Mouse (Mus musculus): ENCODE data around the gene Emc3.

Emc3 gene

DNA sequence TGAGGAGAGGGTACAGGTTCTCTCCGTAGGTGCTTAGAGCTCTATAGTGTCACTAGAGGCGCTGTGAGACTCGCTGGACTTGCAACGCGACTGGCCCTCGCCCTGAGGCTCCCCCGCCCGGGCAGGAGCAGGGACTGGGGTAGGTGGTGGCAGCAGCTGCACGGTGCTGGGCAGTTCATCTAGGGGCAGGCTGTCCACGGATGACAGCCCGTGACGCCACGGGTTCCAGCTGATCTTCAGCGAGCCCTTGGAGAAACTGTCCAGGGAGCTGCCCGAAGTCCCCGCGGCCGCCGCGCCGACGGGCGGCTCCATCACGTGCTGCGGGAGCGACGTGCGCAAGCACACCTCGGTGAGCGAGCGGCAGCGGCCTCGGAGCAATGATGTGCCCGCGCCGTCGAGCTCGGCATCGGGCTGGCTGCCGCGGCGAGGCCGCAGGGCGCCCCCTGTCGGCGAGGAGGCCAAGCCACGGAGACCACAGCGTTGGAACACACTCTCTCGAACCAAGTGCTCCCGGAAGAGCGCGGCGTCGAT, 37.1 kb downstream of the Emc3 start:
- peak; percentile 97 for DNase-seq

DNA sequence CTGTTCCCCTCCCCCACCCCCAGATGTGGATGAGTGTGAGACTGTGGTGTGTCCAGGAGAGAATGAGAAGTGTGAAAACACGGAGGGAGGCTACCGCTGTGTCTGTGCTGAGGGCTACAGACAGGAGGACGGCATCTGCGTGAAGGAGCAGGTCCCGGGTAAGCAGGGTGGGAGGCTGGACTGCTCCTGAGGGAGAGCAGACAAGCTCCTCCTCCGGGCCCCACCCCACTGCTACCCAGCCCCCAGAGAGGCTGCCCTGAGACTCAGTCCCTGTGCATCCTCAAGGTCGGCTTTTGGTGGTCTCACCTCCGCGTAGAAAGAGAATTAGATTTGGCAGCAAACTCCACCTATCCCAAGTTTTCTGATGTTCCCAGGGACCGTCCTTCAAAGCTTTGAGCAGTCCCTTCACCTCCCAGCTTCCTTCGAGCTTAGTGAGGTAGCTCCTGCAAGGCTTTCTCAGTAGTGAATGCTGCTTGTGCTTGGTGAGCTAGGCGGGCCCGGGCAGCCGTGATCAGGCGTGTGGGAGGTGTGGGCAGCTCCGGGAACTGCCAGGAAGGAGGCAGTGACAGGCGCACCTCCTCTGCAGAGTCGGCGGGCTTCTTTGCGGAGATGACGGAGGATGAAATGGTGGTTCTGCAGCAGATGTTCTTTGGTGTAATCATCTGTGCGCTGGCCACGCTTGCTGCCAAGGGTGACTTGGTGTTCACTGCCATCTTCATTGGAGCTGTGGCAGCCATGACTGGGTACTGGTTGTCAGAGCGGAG, 39.2 kb downstream of the Emc3 start:
- no peak for DNase-seq

DNA sequence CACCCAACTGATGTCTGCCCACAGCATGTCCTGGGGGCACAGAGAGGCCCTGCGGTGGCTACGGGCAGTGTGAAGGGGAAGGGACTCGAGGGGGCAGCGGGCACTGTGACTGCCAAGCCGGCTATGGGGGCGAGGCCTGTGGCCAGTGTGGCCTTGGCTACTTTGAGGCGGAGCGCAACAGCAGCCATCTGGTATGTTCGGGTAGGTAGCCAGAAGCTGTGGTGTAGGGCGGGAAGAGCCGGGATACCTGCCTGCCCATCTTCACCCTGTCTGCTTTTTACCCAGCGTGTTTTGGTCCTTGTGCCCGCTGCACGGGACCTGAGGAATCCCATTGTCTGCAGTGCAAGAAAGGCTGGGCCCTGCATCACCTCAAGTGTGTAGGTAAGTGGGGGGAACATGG, 42.0 kb downstream of the Emc3 start:
- peak; percentile 88 for DNase-seq

DNA sequence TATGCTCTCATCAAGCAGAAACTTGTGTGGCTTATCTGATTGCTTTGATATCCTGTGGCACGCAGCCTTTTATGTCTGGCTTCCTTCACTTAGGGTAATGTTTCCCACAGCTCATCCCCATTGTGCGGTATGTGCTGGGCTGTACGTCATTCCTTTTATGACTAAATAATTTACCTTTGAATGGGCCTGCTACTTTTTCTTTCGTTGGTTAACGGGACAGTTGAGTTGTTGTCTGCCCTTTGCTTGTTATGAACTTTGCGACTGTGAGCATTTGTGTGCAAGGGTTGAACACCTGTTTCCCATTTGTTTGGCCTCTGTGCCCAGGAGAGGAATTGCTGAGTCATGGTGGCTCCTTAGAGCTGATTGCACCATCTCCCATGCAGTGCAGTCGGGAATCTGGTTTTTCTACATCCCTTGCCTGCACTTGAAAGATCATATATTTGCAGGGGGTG, 44.3 kb downstream of the Emc3 start:
- DNase-seq: peak; percentile 87

DNA sequence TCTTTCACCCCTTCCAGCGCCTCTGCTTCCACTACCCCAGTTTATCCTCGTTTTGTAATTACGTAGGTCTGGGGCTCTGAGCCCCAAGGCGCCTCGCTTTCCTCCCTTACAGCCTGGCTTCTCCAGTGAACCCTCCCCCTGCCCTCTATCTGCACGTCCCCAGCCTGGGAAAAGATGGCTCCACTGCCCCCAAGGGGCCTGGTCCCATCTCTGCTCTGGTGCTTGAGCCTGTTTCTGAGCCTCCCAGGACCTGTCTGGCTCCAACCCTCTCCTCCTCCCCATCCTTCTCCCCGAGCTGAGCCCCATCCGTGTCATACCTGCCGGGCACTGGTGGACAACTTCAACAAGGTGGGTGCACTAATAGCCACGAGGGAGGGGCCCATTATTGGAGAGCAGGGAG, 47.7 kb downstream of the Emc3 start:
- DNase-seq: peak; percentile 95

DNA sequence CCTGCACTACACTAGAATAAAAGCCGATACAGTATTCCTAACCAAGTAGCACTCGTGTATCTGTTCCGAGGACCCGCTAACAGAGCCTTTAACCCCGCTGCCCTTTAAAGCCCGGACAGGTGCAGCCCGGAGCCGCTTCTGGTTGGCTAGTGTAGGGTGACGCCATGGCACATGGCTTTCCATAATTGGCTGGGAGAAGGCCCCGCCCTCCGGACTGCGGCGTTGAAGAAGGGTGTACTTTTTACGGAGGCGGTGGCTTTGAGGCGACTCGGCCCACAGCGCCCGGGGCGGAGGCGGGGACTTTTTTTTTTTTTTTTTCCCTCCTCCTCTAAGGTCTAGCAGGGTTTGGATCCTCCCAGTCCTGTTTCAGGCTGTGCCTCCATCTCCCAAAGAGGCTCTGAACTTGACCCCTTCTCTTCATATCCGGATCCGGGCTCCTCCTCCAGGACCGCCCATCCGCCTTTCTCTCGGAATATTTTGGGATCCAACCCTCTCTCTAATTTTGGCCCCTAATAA, 48.3 kb downstream of the Emc3 start, which contains the start of gene Creld1:
TSS of gene Creld1 (plus strand) at position 198 of the 516 bp plus-strand sequence.
- DNase-seq: peak; percentile 100

DNA sequence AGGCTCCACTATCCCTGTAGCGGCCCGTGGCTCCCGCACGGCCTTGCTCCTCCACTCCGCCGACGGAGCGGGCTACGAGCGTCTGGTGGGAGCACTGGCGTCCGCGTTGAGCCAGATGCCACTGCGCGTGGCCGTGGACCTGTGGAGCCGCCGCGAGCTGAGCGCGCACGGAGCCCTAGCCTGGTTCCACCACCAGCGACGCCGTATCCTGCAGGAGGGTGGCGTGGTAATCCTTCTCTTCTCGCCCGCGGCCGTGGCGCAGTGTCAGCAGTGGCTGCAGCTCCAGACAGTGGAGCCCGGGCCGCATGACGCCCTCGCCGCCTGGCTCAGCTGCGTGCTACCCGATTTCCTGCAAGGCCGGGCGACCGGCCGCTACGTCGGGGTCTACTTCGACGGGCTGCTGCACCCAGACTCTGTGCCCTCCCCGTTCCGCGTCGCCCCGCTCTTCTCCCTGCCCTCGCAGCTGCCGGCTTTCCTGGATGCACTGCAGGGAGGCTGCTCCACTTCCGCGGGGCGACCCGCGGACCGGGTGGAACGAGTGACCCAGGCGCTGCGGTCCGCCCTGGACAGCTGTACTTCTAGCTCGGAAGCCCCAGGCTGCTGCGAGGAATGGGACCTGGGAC, 48.9 kb downstream of the Emc3 start:
- DNase-seq: no peak

DNA sequence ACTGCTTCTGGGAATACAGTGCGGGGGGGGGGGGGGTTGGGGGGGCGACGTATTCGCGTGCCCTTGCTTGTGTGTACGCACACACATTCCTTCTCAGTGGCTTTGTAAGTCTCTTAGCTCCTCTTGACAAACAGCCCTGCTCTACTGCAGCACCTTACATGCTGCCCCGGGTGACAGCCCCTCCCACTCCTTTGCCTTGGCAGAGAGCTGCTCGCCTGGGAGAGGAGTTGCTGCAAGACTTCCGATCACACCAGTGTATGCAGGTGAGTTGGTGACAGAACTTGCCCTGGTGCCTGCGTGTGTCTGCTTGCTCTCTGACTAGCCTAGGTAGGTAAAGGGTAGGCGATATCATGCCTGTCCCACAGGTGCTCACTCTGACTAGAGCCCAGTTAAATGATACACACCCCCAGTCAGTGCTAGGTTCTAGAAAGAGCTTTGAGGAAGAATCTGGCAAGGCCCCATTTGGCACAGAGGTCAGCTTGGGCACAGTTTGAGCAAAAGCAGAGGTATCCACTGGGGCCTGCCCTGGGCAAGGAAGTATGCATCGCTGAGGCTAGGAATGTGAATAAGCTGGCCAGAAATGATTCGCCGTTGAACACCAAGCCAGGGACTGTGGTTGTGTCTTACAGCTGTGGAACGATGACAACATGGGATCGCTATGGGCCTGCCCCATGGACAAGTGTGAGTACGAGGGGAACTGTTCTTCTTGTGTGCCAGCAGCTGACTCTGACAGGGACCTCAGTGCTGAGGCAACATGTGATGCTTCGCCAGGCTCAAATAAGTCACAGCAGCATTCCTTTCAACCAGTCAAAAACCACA, 50.7 kb downstream of the Emc3 start:
- DNase-seq: no peak

DNA sequence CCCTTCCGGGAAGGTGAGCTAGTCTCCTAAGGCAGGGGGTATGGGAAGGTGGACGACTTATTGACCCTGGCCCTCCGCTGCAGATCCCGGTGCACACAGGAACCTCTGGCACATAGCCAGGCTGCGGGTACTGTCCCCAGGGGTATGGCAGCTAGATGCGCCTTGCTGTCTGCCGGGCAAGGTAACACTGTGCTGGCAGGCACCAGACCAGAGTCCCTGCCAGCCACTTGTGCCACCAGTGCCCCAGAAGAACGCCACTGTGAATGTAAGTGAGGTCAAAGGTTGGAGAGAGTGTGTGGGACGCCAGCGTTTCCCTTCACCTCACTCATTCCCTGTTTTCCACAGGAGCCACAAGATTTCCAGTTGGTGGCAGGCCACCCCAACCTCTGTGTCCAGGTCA, 52.5 kb downstream of the Emc3 start:
- DNase-seq: peak; percentile 86

DNA sequence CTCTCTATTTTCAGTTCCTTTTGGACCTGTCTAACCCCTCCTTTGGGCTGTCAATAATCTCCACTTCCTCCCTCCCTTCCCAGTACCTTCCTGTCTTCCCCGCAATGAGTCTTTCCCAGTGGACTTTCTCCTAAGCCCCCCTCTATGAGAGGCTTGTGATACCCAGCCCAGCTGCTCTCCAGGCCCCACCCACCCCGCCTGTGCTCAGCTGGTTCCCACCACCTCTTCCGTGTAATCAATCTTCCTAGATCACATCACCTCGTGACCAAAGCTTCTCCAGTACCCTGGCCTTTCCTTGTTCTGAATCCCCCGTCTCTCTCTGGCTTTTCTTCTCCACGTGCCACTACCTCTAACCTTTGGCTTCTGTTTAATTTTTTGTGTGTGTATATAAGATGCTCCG, 54.1 kb downstream of the Emc3 start:
- no peak for DNase-seq

DNA sequence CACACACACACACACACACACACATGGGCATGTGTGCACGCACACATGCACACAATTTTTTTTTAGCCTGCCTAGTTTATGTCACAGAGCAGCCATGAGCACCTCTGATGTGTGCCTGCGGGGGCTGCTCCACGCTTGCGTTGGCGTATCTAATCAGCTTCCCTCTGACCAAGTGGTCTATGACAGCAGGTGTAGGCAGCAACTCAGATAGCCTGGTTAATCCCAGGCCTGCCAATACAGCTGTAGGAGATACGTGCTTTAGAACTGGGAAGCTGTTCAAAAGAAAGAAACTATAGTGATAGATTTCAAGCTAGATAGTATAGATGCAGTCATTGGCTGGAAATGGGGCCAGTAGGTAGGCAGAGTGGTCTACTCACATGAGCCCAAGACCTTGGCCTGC, 57.7 kb downstream of the Emc3 start:
- DNase-seq: no peak

DNA sequence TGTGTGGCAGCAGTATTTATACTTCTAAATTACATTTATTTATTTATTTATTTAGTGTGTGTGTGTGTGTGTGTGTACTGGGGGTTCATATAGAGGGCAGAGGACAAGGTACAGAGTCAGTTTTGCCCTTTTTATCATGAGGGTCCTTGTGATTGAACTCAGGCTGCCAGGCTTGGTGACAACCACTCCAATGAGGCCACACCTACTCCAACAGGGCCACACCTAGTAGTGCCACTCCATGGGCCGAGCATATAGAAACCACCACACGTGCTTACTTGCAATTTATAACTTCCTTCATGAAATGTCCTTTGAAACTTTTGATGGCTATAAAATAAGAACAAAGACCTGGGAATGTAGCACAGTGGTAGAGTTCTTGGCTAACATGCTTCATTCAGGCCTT, 58.2 kb downstream of the Emc3 start:
- DNase-seq: peak; percentile 69

DNA sequence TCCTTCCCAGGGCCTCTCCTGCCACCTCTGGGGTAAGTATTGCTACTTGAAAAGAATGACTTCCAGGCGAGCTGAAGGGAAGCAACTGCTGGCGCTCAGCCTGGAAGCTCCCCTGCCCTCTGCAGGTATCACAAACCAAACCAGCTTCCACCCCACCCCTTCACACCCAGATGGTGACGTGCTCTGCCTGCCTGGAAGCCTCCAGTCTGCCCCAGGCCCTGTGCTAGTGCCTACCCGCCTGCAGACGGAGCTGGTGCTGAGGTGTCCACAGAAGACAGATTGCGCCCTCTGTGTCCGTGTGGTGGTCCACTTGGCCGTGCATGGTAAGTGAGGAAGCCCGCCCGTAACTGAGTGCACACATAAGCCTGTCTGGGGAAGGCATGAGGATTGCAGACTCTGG, 59.4 kb downstream of the Emc3 start:
- DNase-seq: peak; percentile 91

DNA sequence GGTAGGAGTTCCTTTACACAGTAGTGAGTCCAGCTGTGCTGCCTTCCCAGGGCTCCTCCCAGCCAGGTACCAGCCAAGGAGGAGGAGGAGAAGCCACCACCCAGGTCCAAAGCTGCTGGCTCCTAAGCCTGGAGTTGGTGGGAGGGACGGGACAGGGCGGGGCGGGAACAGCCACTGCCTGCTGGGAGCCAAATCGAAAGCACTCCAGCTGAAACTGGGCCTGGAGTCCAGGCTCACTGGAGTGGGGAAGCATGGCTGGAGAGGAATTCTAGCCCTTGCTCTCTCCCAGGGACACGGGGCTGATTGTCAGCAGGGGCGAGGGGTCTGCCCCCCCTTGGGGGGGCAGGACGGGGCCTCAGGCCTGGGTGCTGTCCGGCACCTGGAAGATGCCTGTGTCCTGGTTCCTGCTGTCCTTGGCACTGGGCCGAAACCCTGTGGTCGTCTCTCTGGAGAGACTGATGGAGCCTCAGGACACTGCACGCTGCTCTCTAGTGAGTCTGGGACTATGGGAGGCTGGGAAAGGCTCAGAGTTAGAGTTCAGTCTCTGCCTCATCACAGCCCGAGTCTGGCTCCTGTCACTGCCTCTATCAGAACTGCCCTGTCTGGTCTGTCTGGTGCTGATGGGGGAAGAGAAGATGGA, 60.0 kb downstream of the Emc3 start, which contains the start of gene Il17rc:
TSS of gene Il17rc (plus strand) at position 131 of the 640 bp plus-strand sequence.
- DNase-seq: peak; percentile 98

DNA sequence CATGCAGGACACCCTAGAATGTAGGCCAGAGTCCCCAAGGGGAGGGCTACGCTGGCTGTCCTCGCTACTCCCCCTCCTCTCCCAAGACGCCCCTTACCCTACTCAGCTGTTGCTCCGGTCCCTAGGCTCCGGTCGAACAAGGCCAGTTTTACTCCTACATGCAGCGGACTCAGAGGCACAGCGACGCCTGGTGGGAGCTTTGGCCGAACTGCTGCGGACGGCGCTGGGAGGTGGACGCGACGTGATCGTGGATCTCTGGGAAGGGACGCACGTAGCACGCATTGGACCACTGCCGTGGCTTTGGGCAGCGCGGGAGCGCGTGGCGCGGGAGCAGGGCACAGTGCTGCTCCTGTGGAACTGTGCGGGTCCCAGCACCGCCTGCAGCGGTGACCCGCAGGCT, 62.0 kb downstream of the Emc3 start:
- peak; percentile 96 for DNase-seq

DNA sequence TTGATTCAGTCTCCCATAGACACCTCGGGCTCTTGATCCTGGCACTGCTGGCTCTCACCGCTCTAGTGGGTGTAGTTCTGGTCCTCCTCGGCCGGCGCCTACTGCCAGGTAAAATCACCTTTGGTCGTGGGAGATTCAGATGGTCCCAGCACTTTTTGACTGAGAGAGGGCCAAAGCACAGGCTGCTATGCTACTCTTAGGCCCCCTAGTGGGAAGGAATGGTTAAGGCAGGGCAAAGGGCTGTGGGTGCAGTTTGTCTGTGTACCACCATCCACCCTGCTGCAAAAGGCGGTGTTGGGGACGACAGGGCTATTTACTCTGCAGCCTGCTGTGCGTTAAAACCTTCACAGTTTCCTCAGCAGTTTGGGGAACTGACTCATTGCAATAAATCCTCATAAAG, 62.4 kb downstream of the Emc3 start:
- DNase-seq: peak; percentile 95

DNA sequence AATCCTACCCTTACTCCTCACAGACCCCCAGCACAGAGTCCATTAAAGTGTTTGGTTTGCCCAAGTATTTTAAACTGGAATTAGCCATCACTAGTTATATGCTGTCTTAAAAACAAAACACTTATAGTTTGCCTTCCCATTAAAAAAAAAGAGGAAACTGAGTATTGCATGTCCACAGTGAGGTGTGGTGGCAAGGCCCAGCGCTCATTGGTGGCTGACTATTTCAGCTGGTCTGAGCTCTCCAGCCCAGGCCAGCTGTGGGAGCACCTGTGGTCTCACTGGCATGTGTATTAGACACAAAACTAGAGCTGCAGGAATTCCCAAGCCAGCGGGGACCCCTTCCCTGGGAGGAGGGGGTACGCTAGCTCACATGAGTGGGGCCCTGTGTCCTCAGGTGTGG, 62.9 kb downstream of the Emc3 start:
- no peak for DNase-seq

DNA sequence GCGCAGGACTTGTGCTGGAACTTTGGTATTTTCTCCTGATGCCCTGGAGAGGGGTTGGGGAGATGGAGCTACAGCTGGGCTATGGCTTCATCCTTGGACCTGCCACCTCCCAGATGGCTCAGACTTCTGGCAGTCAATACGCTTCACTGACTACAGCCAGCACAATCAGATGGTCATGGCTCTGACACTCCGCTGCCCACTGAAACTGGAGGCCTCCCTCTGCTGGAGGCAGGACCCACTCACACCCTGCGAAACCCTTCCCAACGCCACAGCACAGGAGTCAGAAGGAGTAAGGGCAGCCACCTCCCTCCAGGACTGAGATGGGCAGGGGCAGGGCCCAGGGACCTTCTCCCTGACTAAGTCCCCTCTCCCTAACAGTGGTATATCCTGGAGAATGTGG, 65.8 kb downstream of the Emc3 start:
- no peak for DNase-seq
